Mouse (Mus musculus): ENCODE measurements at regions not wholly inside any gene's neighbourhood (a gene's known extent, or its start where the extent isn't known, plus 50 kb on each side); places are given as distances from the start of the nearest gene placed in this dataset.

GRCm38 (mm10) chr8:46385806-46386205 lies 85.0 kb upstream of the Acsl1 start:
- no peak for ATAC-seq (ENCODE audit: insufficient number of reproducible peaks, insufficient read depth, low FRiP score, low read depth)
- WGBS = 88% methylated on average over 6 of the region's 6 CpGs
- no peak overlapping the region for H3K9ac ChIP-seq (ENCODE audit: low read length)

GRCm38 (mm10) chr8:46386553-46386952 lies 84.3 kb upstream of the Acsl1 start:
- Histone ChIP-seq H3K27me3 (ENCODE audit: control insufficient read depth, insufficient read depth, low read length) (no peaks in the 10 kb centered on the region), H3K4me1 (ENCODE audit: control insufficient read depth in 2 of 2, insufficient read depth in 2 of 2, low read length in 2 of 2) (no peaks in the 10 kb centered on the region), H3K9me3 (ENCODE audit: control insufficient read depth, low read length) (no peaks in the 10 kb centered on the region), H3K4me2 (ENCODE audit: low read length) (no peak overlapping the region), H3K9ac (ENCODE audit: low read length) (no peak overlapping the region), H3K36me3 (ENCODE audit: control insufficient read depth, insufficient read depth, low read length) (no peaks in the 10 kb centered on the region), H3K4me3 (ENCODE audit: control insufficient read depth in 1 of 2, insufficient read depth in 1 of 2, low read depth in 1 of 2, low read length in 2 of 2) (no peak overlapping the region), H3K27ac (replicated peaks in 1 of 2; ENCODE audit: control insufficient read depth in 1 of 2, insufficient read depth in 1 of 2, low read depth in 2 of 2, low read length in 2 of 2) (no peak overlapping the region)
- WGBS = 79% methylated on average over 4 of the region's 4 CpGs
- no peak for ATAC-seq (ENCODE audit: insufficient number of reproducible peaks, insufficient read depth, low FRiP score, low read depth)

More at GRCm38 (mm10) chr8:46385806-46386205, 85.0 kb upstream of the Acsl1 start:
- Histone ChIP-seq H3K4me3 (ENCODE audit: control insufficient read depth in 1 of 2, insufficient read depth in 1 of 2, low read depth in 1 of 2, low read length in 2 of 2) (no peak overlapping the region), H3K27me3 (ENCODE audit: control insufficient read depth, insufficient read depth, low read length) (no peaks in the 10 kb centered on the region), H3K4me2 (ENCODE audit: low read length) (no peak overlapping the region), H3K27ac (replicated peaks in 1 of 2; ENCODE audit: control insufficient read depth in 1 of 2, insufficient read depth in 1 of 2, low read depth in 2 of 2, low read length in 2 of 2) (no peak overlapping the region), H3K9me3 (ENCODE audit: control insufficient read depth, low read length) (no peaks in the 10 kb centered on the region), H3K4me1 (ENCODE audit: control insufficient read depth in 2 of 2, insufficient read depth in 2 of 2, low read length in 2 of 2) (no peaks in the 10 kb centered on the region), H3K36me3 (ENCODE audit: control insufficient read depth, insufficient read depth, low read length) (no peaks in the 10 kb centered on the region)

GRCm38 (mm10) chr8:46387037-46387436 lies 83.8 kb upstream of the Acsl1 start:
- no peak overlapping the region for H3K4me3 ChIP-seq (ENCODE audit: control insufficient read depth in 1 of 2, insufficient read depth in 1 of 2, low read depth in 1 of 2, low read length in 2 of 2)
- H3K9me3 ChIP-seq (ENCODE audit: control insufficient read depth, low read length) = no peaks in the 10 kb centered on the region
- WGBS = 80% methylated on average over 5 of the region's 5 CpGs
- no peak overlapping the region for H3K9ac ChIP-seq (ENCODE audit: low read length)
- no peaks in the 10 kb centered on the region for H3K36me3 ChIP-seq (ENCODE audit: control insufficient read depth, insufficient read depth, low read length)
- no peaks in the 10 kb centered on the region for H3K27me3 ChIP-seq (ENCODE audit: control insufficient read depth, insufficient read depth, low read length)
- H3K27ac ChIP-seq (replicated peaks in 1 of 2; ENCODE audit: control insufficient read depth in 1 of 2, insufficient read depth in 1 of 2, low read depth in 2 of 2, low read length in 2 of 2) = no peak overlapping the region
- H3K4me1 ChIP-seq (ENCODE audit: control insufficient read depth in 2 of 2, insufficient read depth in 2 of 2, low read length in 2 of 2) = no peaks in the 10 kb centered on the region
- ATAC-seq (ENCODE audit: insufficient number of reproducible peaks, insufficient read depth, low FRiP score, low read depth) = no peak
- H3K4me2 ChIP-seq (ENCODE audit: low read length) = no peak overlapping the region

- no peak overlapping the region for H3K4me2 ChIP-seq (ENCODE audit: low read length)
- H3K27me3 ChIP-seq (ENCODE audit: control insufficient read depth, insufficient read depth, low read length) = no peaks in the 10 kb centered on the region
- WGBS = 90% methylated on average over 3 of the region's 3 CpGs
- H3K27ac ChIP-seq (replicated peaks in 1 of 2; ENCODE audit: control insufficient read depth in 1 of 2, insufficient read depth in 1 of 2, low read depth in 2 of 2, low read length in 2 of 2) = no peak overlapping the region
- H3K36me3 ChIP-seq (ENCODE audit: control insufficient read depth, insufficient read depth, low read length) = no peaks in the 10 kb centered on the region
- no peak for ATAC-seq (ENCODE audit: insufficient number of reproducible peaks, insufficient read depth, low FRiP score, low read depth)
- H3K9me3 ChIP-seq (ENCODE audit: control insufficient read depth, low read length) = no peaks in the 10 kb centered on the region
- no peak overlapping the region for H3K4me3 ChIP-seq (ENCODE audit: control insufficient read depth in 1 of 2, insufficient read depth in 1 of 2, low read depth in 1 of 2, low read length in 2 of 2)
- no peaks in the 10 kb centered on the region for H3K4me1 ChIP-seq (ENCODE audit: control insufficient read depth in 2 of 2, insufficient read depth in 2 of 2, low read length in 2 of 2)
- H3K9ac ChIP-seq (ENCODE audit: low read length) = no peak overlapping the region
Measured at GRCm38 (mm10) chr8:46388421-46388820, 82.4 kb upstream of the Acsl1 start.

- Histone ChIP-seq H3K36me3 (ENCODE audit: control insufficient read depth, insufficient read depth, low read length) (no peaks in the 10 kb centered on the region), H3K4me2 (ENCODE audit: low read length) (no peak overlapping the region), H3K9me3 (ENCODE audit: control insufficient read depth, low read length) (no peaks in the 10 kb centered on the region), H3K27ac (replicated peaks in 1 of 2; ENCODE audit: control insufficient read depth in 1 of 2, insufficient read depth in 1 of 2, low read depth in 2 of 2, low read length in 2 of 2) (no peak overlapping the region), H3K4me3 (ENCODE audit: control insufficient read depth in 1 of 2, insufficient read depth in 1 of 2, low read depth in 1 of 2, low read length in 2 of 2) (no peak overlapping the region), H3K27me3 (ENCODE audit: control insufficient read depth, insufficient read depth, low read length) (no peaks in the 10 kb centered on the region), H3K9ac (ENCODE audit: low read length) (no peak overlapping the region), H3K4me1 (ENCODE audit: control insufficient read depth in 2 of 2, insufficient read depth in 2 of 2, low read length in 2 of 2) (no peaks in the 10 kb centered on the region)
- no peak for ATAC-seq (ENCODE audit: insufficient number of reproducible peaks, insufficient read depth, low FRiP score, low read depth)
- 65% methylated on average over 6 of the region's 6 CpGs for WGBS
Measured at GRCm38 (mm10) chr8:46390431-46390830, 80.4 kb upstream of the Acsl1 start.

GRCm38 (mm10) chr8:46391678-46392077 lies 79.2 kb upstream of the Acsl1 start:
- Histone ChIP-seq H3K36me3 (ENCODE audit: control insufficient read depth, insufficient read depth, low read length) (no peaks in the 10 kb centered on the region), H3K27me3 (ENCODE audit: control insufficient read depth, insufficient read depth, low read length) (no peaks in the 10 kb centered on the region), H3K4me2 (ENCODE audit: low read length) (no peak overlapping the region), H3K9me3 (ENCODE audit: control insufficient read depth, low read length) (no peaks in the 10 kb centered on the region), H3K4me3 (ENCODE audit: control insufficient read depth in 1 of 2, insufficient read depth in 1 of 2, low read depth in 1 of 2, low read length in 2 of 2) (no peak overlapping the region), H3K9ac (ENCODE audit: low read length) (no peak overlapping the region), H3K27ac (replicated peaks in 1 of 2; ENCODE audit: control insufficient read depth in 1 of 2, insufficient read depth in 1 of 2, low read depth in 2 of 2, low read length in 2 of 2) (no peak overlapping the region), H3K4me1 (ENCODE audit: control insufficient read depth in 2 of 2, insufficient read depth in 2 of 2, low read length in 2 of 2) (no peaks in the 10 kb centered on the region)
- ATAC-seq (ENCODE audit: insufficient number of reproducible peaks, insufficient read depth, low FRiP score, low read depth) = no peak
- 81% methylated on average over 6 of the region's 6 CpGs for WGBS

GRCm38 (mm10) chr8:46393296-46393695 lies 77.5 kb upstream of the Acsl1 start:
- no peaks in the 10 kb centered on the region for H3K4me1 ChIP-seq (ENCODE audit: control insufficient read depth in 2 of 2, insufficient read depth in 2 of 2, low read length in 2 of 2)
- no peak overlapping the region for H3K4me2 ChIP-seq (ENCODE audit: low read length)
- 88% methylated on average over 5 of the region's 5 CpGs for WGBS
- ATAC-seq (ENCODE audit: insufficient number of reproducible peaks, insufficient read depth, low FRiP score, low read depth) = no peak
- H3K9me3 ChIP-seq (ENCODE audit: control insufficient read depth, low read length) = no peaks in the 10 kb centered on the region
- H3K27ac ChIP-seq (replicated peaks in 1 of 2; ENCODE audit: control insufficient read depth in 1 of 2, insufficient read depth in 1 of 2, low read depth in 2 of 2, low read length in 2 of 2) = no peak overlapping the region
- no peaks in the 10 kb centered on the region for H3K27me3 ChIP-seq (ENCODE audit: control insufficient read depth, insufficient read depth, low read length)
- H3K9ac ChIP-seq (ENCODE audit: low read length) = no peak overlapping the region
- H3K36me3 ChIP-seq (ENCODE audit: control insufficient read depth, insufficient read depth, low read length) = no peaks in the 10 kb centered on the region
- H3K4me3 ChIP-seq (ENCODE audit: control insufficient read depth in 1 of 2, insufficient read depth in 1 of 2, low read depth in 1 of 2, low read length in 2 of 2) = no peak overlapping the region

- Histone ChIP-seq H3K4me3 (ENCODE audit: control insufficient read depth in 1 of 2, insufficient read depth in 1 of 2, low read depth in 1 of 2, low read length in 2 of 2) (no peak overlapping the region), H3K9ac (ENCODE audit: low read length) (no peak overlapping the region), H3K27me3 (ENCODE audit: control insufficient read depth, insufficient read depth, low read length) (no peaks in the 10 kb centered on the region), H3K4me1 (ENCODE audit: control insufficient read depth in 2 of 2, insufficient read depth in 2 of 2, low read length in 2 of 2) (no peaks in the 10 kb centered on the region), H3K4me2 (ENCODE audit: low read length) (no peak overlapping the region), H3K36me3 (ENCODE audit: control insufficient read depth, insufficient read depth, low read length) (no peaks in the 10 kb centered on the region), H3K27ac (replicated peaks in 1 of 2; ENCODE audit: control insufficient read depth in 1 of 2, insufficient read depth in 1 of 2, low read depth in 2 of 2, low read length in 2 of 2) (no peak overlapping the region), H3K9me3 (ENCODE audit: control insufficient read depth, low read length) (no peaks in the 10 kb centered on the region)
- ATAC-seq (ENCODE audit: insufficient number of reproducible peaks, insufficient read depth, low FRiP score, low read depth) = no peak
- 81% methylated on average over 5 of the region's 5 CpGs for WGBS
Measured at GRCm38 (mm10) chr8:46394750-46395149, 76.1 kb upstream of the Acsl1 start.
